Mouse (Mus musculus) spleen, postnatal 4 days (tissue): ENCODE measurements at regions not wholly inside any gene's neighbourhood (a gene's known extent, or its start where the extent isn't known, plus 50 kb on each side); places are given as distances from the start of the nearest gene placed in this dataset.

ENCODE experiments used
- DNase-seq, 2 experiments: peaks; one replicate each; pipeline ENCODE4 v3.0.0; 2022; ENCODE audit warnings: low spot score in 2 of 2

- no peak for DNase-seq
These were observed 65.5 kb upstream of the Ppm1b start for GRCm38 (mm10) chr17:84890871-84891599.

- DNase-seq = no peak
These were observed 63.1 kb upstream of the Ppm1b start for GRCm38 (mm10) chr17:84893273-84894033.

GRCm38 (mm10) chr17:84895526-84895925 lies 61.0 kb upstream of the Ppm1b start:
- DNase-seq = no peak

GRCm38 (mm10) chr17:84896572-84896971 lies 60.0 kb upstream of the Ppm1b start:
- DNase-seq = no peak

- DNase-seq = no peak
These were observed 58.1 kb upstream of the Ppm1b start for GRCm38 (mm10) chr17:84898407-84898806.

- DNase-seq = no peak
These were observed 52.8 kb upstream of the Ppm1b start for GRCm38 (mm10) chr17:84903625-84904337.
